Mouse (Mus musculus) heart, adult 18-20 months (tissue): ENCODE data around the gene Pgm2. TPM values are rescaled to one million over a fixed set of nuclear protein-coding genes. Genes with fewer than 3 reads are reported as not detected.
A peak's percentile ranks its signal among the peaks of the same experiment; 100 is the strongest.

Experiments used
- DNase-seq, 2 experiments: peaks; one replicate each; pipeline ENCODE4 v3.0.0; 2021 to 2022; ENCODE audit warnings: mixed read lengths in 1 of 2
- total RNA-seq, 2 experiments: library from RNA; stranded (reverse); gene quantifications; 2 replicates each; pipeline ENCODE4 v1.2.3; 2021

Gene Pgm2
- total RNA-seq, 2 experiments from 2014 or later: 4.7 to 4.9 TPM

DNA sequence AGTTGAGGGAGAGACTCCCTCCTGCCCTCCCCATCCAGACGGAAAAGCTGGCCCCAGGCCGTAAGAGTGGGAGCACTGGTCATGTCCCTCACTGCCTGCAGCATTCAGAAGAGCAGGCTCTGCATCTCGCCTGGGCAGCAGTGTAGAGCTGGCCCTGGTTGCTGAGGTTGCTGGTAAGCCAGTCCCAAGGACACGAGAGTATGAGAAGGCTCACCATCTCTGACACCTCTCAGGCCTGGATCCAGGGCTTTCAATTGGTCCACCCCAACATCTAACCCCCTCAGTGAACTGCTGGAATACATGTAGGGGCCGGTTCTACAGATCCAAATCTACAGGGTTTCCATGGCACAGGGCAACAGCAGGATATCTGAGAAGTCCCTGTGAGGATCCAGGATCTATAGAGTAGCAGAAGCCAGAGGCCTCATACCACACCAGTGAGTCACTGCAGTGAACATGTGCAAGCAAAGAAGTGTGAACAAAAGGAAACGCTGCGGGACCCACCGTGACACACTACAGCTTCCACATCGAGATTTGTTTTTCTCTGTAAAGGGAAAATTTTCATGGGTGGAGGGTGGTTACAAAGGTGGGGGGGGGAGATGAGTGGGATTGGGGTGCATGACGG lies 53.7 kb downstream of the Pgm2 start:
- no peak for DNase-seq

DNA sequence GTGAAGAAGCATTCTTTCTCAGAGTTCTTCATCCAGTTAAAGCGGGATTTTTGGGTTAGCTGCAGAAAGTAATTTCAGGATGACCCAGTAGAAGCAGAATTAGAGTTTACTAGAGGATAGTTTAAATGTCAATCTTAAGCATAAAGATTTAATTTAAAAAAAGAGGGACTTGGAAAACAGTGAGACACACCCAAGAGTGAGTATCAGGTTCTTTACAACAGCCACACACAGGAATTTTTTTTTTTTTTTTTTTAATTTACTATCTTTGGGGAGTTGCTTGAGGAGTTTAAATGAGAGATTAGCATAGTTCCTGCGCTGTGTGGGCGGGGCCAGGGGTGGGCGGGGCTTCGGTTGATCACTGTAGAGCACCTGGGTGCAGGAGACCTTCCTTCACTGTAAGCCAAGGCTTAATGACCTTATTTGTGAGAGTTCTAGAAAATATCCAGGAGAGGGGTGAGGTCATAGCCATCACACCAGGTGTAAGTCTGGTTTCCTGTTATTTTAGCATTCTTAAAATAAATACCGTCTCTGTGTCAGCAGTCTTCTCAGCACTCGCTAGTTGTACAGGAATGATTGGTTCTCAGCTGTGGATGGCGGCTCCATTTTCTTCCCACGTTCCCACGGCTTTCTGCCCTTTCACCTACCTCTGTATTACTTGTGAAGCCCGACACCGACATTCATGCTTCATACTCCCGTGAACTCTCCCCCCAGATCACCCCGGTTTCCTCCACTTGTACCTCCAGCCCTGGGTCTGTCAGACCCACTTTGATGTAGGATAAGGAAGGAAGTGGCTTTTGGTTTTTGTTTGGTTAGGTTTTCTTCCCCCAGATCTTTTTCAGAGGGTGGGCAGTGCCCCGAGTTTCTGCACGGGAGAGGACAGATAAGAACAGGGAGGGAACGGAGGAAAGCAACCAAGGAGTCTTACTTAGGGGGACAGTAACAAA lies 56.7 kb downstream of the Pgm2 start:
- DNase-seq: no peak

DNA sequence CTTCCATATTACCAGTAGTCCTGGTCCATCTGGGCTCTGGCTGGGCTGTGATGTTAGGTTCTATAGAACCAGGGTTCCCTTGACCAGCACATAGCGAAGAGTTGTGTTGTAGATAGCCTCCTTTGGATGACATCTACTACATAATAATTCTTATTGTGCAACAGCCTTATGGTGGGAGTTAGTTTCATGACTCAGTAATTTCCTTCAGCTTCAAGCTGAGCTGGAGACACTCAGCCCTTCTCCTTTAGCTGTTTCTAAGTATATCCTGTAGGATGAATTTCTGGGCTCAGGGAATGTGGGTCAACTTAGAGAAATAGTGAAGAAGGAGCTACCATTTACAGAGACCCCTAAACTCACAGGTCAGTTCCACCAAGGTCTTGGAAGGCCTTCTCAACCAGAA lies 60.6 kb downstream of the Pgm2 start:
- no peak for DNase-seq

DNA sequence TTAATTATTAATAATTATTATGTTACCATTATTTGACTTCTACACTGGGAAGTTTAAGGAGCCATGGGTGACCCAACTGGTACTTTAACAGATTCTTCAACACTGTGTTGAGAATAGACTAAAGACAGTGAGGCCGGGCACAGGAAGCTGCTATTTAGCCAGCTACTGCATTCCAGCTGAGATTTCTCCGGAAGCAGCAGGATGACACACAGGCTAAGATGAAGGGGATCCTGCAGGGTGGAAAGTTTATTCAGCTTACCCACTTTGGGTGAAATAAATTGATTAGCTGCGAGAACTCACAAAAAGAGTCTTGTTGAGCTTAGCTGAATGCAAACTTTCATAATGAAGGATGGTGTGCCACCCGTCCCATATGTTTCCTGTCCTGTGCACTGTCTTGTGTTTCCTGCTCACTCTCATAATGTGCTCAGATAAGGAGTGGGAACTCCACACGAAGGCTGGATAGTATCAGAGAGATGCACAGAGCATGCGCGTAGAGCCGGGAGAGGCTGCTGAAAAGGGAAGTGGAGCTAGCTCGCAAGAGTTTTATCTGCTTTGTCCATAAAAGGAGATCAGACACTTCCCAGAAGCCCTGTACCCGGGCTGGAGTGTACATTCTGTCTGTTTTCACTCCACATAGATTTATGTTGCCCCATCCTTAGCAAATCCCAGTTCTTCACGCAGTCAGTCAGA lies 63.3 kb downstream of the Pgm2 start, which contains the start of gene Tbc1d1:
Gene Tbc1d1, plus strand, starts transcription at position 445 of the 690 bp plus-strand sequence.
- DNase-seq: peak; percentile 74 to 80

DNA sequence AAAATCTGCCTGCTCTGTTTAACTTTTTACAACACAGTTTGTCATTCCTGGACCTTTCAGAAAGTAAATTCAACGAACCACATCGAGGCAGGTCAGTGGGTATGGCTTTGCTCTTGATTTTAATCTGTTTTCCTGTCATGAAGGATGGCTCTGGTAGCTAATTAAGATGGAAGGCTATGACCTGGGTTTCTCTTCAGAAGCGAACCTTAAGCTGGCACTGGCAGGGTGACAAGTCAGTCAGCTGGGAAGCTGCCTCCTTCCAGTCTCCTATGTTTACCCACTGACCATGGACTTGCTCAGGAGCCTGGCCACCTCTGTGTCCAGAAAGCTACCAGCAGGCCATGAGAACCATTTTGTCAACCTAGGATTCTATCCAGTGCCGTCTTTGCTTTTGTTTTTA lies 63.8 kb downstream of the Pgm2 start:
- no peak for DNase-seq

DNA sequence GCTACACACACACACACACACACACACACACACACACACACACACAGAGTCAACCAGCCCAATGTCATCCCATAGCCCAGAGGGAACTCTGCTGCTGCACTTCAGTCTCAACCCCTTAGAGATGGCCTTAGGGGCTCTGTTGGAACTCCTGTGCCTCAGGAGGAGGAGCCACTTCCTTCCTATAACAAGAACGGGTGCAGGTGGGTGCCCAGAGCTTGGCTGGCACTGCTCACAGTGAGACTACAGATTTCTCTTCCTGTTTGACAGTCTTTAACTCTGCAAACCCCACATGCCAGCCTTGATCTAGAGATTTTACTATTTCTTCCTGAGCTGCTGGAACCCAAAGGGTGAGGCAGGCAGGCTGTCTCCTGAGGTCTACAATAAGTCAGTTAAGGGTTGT lies 65.2 kb downstream of the Pgm2 start:
- no peak for DNase-seq

DNA sequence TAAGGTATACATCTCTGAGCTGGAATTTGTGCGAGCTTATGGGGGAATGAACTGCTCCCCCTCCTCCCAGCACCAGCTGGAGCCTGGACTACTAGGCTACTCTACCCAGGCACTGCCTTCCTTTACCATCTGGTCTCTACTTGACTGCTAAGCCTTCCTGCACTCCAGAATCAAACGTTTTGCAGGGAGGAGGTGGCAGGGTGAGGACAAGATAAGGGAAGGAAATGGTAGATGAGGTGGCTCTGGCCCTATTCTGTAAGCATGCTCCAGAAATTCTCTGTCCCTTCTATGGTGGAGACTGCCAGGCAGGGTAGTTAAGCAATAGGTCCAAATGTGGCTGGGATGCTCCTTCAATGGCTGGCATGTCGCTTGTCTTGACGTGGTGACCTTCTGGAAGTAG lies 65.8 kb downstream of the Pgm2 start:
- DNase-seq: no peak

DNA sequence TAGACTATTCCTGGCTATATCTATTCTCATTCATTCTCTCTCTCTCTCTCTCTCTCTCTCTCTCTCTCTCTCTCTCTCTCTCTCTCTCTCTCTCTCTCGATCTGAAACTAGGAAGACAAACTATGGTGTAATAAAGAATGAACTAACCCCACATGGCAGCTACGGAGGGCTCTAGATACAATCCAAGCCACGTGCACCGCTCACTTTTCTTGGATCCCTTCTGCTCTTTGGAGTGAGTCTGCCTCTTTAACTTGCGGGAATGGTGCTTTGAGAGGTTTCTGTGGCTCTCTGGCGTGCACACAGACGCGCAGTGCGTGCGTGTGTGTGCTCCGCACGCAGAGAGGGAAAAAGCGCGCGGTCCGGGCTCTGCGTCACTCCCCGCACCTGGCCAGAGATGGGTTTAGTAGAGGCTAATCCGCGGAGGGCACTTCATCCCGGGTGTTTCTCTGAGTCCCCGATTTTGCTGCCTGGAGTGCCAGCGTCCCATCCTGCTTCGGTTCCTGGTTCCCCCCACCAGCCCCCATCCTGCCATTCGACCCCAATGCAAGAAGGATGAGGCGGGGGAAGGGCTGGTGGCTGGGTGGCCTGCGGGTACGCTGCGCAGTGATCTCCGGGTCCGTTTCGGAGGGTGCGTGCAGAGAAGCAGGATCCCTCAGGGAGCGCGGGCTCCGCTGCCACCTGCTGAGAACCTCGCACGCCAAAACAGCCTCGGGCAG lies 66.5 kb downstream of the Pgm2 start:
- DNase-seq: no peak

DNA sequence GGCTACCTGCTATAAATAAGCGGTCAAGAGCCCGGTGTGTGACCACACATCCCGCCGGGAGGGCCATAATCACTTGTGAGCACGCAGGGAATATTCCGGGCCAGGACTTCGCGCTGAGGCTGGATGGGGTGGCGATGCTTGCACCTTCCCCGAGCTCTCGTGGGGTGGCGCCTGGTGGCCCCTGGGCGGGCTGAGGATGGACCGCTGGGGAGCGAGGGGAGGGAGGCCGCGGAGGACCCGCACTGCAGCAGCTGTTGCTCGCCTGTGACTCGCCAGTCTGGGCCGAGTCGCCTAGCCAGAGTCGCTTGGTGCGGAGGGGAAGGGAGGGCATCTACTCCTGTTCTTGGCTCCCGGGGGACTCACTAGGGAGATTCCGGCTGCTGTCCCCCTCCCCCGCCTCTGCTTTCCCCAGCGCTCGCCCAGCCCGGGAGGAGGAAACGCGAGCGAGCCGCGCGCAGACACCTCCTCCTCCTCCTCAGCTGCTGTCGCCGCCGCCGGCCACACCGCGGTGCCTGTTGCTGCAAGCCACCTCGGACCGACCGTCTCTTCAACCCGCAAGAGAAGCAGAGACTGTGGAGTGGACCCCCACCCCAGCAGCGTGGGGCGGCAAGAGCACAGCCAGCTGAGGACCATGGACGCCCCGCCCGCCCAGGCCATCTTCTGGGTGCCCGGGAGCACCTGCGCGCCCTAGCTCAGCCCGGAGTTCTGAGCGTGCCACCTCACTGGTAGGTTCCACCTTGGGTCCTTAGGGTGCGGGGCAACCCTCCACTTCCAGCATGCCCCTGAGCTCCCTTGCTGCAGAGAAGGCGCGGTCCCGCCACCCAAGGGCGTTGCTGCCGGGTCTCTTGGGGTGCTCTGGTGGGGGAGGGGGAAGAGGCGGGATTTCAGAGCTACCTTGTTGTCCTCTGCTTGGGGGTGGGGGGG lies 67.3 kb downstream of the Pgm2 start:
- DNase-seq: peak; percentile 69 to 76

DNA sequence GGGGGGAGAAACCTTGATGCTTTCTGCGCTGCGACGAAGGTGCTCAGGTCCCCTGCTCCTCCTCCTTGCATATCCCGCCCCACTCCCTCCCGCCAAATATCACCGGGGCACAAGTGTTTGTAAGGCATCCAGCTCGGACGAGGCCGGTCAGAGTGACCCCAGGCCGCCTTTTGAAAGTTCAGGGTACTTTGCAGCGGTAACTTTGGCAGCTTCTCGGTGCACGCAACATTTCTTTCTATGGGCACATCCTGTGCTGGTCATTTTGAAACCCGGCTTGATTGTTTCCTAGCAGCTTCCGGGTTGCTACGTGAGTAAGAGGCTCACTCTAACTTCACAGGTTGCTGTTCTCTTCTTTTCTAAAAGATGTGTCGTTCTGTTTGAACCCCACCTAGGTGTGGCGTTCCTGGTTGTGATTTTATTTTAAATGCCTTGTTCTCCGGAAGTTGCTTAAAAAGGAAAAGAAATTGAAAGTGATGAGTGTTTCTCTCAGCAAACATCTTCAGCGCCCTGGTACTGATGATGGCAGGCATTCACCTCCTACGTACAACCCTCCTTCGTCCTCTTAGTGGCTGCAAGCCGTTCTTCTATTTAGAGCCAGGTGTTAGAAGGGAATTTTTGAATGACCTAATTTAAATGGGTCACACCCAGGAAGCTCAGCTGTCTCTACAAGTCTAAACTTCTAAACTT lies 68.1 kb downstream of the Pgm2 start:
- DNase-seq: peak; percentile 20 to 40

DNA sequence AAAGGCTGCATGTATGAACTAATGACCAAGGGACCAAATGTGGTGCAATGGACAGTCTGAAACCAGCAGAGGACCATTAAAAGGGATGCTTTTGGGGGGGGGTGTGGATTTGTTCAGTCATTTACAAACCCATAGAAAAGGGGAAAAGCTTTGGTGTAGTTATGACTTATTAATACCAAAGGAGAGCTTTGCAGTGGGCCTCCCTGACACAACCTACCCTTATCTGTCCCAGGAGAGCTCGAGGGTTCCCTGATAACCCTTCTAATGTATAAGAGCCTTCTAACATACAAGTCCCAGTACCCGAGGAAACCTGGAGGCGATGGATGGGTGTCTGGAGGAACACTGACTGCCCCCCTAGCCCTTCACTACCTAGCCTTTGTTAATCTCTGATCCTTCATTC lies 69.2 kb downstream of the Pgm2 start:
- no peak for DNase-seq

DNA sequence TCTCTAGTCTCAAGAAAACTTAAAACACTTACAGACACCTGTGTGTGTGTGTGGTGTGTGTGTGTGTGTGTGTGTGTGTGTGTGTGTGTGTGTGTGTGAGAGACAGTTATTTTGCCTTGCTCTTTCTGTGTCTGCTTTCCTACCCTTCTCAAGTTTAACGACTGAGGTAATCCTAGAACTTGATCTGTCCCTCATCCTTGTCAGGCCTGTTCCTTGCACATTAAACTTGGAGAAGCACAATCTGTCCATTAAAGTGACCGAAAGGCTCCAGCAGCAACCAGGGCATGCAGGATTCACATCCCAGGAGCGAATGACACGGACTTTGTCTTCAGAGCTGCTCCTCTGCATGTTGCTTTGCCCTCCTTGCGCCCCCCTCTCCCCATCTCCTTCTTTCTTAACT lies 69.8 kb downstream of the Pgm2 start:
- no peak for DNase-seq

DNA sequence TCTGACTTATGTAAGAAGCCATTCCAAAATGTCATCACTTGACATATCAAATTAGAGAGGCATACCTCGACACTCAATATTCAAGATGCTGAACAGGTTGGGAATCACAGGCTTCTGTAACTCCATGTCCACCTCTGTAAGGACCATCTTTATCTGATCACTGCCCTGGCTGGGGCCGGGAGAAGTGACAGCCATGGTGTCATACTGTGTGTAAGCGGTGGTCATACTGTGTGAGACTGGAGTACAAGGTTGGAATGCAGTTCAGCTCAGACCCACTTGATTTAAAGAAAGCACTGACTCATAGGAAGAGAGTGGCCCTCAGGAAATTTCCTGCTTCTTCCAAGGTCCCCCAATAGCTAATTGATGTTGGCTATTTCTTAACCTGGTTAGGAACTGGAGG lies 71.7 kb downstream of the Pgm2 start:
- no peak for DNase-seq

DNA sequence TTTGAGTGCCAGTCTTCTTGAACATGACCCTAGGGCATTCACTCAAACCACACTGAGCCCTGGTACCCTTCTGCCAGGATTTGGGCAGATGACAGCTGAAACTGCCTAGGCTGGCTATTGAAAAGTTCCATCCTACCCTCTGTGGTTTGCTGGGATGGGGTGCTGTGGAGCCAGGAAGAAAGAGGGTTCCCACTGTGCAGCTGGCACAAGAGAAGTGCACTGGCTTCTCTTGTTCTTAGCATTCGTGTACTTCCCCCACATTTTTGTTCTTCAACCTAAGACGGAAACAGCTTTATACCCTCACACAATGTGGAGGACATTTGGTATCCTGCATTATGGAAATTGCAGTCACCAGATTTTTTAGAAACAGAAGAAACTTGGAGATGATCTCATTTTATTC lies 73.1 kb downstream of the Pgm2 start:
- DNase-seq: no peak

DNA sequence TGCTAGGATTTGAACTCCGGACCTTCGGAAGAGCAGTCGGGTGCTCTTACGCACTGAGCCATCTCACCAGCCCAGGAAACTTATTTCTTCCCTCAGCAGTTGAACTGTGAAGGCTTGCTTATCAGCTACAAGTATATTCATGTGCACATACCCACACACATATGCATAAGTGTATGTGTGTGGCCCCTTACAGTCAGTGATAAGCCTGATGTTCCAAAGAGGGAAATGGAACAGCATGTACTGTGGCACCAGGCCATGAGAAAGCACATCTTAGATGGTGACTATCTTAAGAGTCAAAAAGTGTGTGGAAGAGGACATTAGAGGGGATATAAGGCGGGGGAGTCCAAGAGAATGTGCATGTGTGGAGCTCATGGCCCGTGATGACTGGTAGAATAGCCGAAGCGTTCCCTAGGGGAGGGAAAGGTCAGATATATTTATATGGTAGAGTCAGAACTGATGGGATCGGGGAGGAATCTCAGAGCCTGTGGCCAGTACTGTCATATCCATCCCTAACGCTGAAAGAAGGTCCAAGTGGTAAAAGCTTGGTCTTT lies 76.3 kb downstream of the Pgm2 start:
- peak in 1 of 2 experiments; percentile 14 for DNase-seq

DNA sequence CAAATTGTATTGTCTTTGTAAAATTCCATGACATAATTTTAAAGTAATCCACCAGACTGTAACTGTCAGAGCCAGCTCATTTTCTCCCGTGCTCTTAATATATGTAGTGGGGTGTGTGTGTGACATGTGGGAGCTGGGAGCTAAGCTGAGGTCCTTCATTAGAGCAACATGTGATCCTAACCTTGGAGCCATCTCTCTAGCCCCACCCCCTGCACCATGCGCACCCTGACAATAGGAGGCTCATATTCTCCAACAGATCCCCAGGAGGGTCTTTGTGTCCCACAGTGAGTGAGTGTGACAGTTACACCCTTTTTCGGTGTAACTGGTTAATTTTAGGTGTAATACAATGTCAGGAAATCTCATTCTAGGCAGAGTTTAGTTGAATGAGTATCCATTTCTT lies 80.1 kb downstream of the Pgm2 start:
- no peak for DNase-seq

DNA sequence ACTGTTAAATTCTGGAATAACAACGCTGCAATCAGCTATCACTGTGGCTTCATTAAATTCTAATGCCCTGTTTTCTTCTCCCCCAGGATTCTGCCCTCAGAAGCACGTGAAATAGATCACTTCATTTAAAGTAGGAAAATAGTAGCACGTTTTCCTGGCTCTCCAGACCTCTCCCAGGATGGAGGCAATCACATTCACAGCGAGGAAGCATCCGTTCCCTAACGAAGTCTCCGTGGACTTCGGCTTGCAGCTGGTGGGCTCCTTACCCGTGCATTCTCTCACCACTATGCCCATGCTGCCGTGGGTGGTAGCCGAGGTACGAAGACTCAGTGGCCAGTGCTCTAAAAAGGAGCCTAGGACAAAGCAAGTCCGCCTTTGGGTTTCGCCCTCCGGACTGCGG lies 80.6 kb downstream of the Pgm2 start:
- DNase-seq: no peak

DNA sequence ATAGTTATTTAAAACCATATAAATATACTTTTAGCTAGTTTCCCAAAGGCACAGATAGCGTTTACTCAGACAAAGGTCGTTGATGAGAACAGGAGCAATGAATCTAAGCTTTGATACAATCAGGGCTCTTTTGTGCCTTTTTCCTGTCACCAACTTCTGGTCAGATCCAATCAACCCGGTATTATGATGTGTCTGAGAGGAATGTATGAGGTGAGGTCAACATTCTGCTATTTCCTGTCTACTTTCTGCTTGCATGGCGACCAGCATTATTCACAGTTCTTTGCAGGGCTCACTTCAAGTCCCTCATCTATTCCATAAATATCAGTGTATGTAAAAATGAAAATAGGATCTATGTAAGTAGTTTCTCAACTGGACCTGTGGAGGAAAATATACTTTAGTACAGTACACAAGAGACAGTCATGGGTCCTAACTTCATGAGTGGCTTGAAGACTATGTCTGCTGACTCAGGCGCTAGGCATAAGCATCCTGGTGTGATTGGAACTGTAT lies 81.7 kb downstream of the Pgm2 start:
- no peak for DNase-seq
